Mouse (Mus musculus) embryonic facial prominence, embryonic 13.5 days (tissue): ENCODE measurements around the gene Ifit2. TPM values are rescaled to one million over a fixed set of nuclear protein-coding genes. Genes with fewer than 3 reads are reported as not detected.

Experiments
- ATAC-seq: fragments of 200-750 bp; cut with Nextera tagmentation; 2 replicates; pipeline ENCODE4 v1.8.0; 2017; ENCODE audit warnings: low read depth; ENCODE audit not compliant: insufficient number of reproducible peaks, insufficient read depth, low FRiP score, low TSS enrichment
- H3K27ac ChIP-seq: fragments of 300-500 bp; sonication (generic); 2 replicates; pipeline ENCODE4 v1.5.1; 2015; ENCODE audit warnings: moderate library complexity, mild to moderate bottlenecking, inconsistent platforms
- H3K27me3 ChIP-seq: fragments of 300-500 bp; sonication (generic); 2 replicates; pipeline ENCODE4 v1.6.1; 2015; ENCODE audit warnings: mild to moderate bottlenecking, inconsistent platforms
- H3K36me3 ChIP-seq: fragments of 300-500 bp; sonication (generic); 2 replicates; pipeline ENCODE4 v1.6.1; 2015; ENCODE audit warnings: mild to moderate bottlenecking, inconsistent platforms
- H3K4me1 ChIP-seq: fragments of 300-500 bp; sonication (generic); 2 replicates; pipeline ENCODE4 v1.6.1; 2015; ENCODE audit warnings: inconsistent platforms
- H3K4me2 ChIP-seq: fragments of 300-500 bp; sonication (generic); 2 replicates; pipeline ENCODE4 v1.6.1; 2015; ENCODE audit warnings: moderate library complexity, mild to moderate bottlenecking, inconsistent platforms
- H3K4me3 ChIP-seq: fragments of 300-500 bp; sonication (generic); 2 replicates; pipeline ENCODE4 v1.5.1; 2015; ENCODE audit warnings: mild to moderate bottlenecking, inconsistent platforms
- H3K9ac ChIP-seq: fragments of 300-500 bp; sonication (generic); 2 replicates; pipeline ENCODE4 v1.6.1; 2015; ENCODE audit warnings: mild to moderate bottlenecking, inconsistent platforms
- H3K9me3 ChIP-seq: fragments of 300-500 bp; sonication (generic); 2 replicates; pipeline ENCODE4 v1.6.1; 2016; ENCODE audit warnings: inconsistent platforms
- WGBS: fragments of 180-500 bp; shearing (Covaris S2); methylation state at CpG from one replicate; pipeline ENCODE4 v1.1.7; 2015; ENCODE audit warnings: mixed read lengths; 5-methylcytosine and 5-hydroxymethylcytosine counted together
- polyA plus RNA-seq: library from polyadenylated mRNA; unstranded; fragments of >200 nt; fragmentation: Nextera tagmentation; extraction: Ambion mirVana; gene quantifications from 2 replicates; pipeline ENCODE4 v1.2.1, GENCODE M21; 2015

Gene Ifit2
- polyA plus RNA-seq, 1 experiment from 2014 or later = 9.9 TPM

DNA sequence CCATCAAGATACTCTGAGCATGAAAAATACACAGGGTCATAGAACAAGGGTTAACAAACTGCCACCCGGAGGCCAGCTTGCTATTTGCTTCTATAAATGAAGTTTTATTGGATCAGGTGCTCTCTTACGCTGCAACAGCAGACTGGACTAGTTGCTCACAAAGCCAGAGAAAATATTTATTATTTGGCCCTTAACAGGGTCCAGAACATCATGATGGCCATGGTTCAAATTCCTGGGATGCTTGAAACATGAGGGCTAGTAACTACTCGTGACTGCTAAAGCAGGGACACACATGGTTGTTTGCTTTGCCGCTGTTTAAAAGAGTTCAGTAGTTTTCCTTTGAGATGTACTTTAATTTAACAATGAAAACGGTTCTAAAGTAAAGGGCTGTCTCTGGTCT is 1.5 kb downstream of the Ifit2 start:
- Histone ChIP-seq H3K9ac (no peak overlapping the region), H3K4me3 (peak overlapping the region; percentile 19), H3K27me3 (no peaks in the 10 kb centered on the region), H3K4me2 (peak overlapping the region; percentile 47), H3K4me1 (peaks cover 21% of the 10 kb centered on the region), H3K36me3 (no peaks in the 10 kb centered on the region), H3K9me3 (no peaks in the 10 kb centered on the region), H3K27ac (peak overlapping the region; percentile 3; the same call in 1 of the 2 replicates)
- 50% methylated on average over 5 of the region's 5 CpGs for WGBS
- ATAC-seq = no peak

DNA sequence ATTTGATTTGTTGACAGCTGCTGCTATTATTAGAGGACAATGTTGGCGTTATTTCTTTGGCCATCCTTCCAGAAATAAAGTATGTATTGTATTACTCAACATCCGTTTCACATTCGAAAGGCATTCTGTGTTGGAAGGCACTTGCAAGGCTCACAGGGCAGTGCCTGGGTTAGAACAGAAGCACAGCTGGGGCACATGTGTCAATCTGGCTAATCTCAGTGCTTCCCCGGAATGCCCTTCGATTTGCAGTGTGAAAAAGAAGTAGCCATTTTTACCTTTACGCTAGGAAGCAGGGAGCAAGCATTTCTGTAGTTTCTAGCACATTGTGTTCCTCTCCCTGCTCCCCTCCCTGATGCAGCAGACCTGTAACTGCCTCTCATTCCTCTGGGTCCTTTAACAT is 2.5 kb downstream of the Ifit2 start:
- peak overlapping the region; percentile 47 for H3K4me2 ChIP-seq
- H3K9ac ChIP-seq = no peak overlapping the region
- peaks cover 21% of the 10 kb centered on the region for H3K4me1 ChIP-seq
- ATAC-seq = no peak
- H3K4me3 ChIP-seq = no peak overlapping the region
- WGBS = 26% methylated on average over 6 of the region's 6 CpGs
- no peaks in the 10 kb centered on the region for H3K27me3 ChIP-seq
- no peaks in the 10 kb centered on the region for H3K9me3 ChIP-seq
- peak overlapping the region; percentile 3; the same call in 1 of the 2 replicates for H3K27ac ChIP-seq
- H3K36me3 ChIP-seq = no peaks in the 10 kb centered on the region

DNA sequence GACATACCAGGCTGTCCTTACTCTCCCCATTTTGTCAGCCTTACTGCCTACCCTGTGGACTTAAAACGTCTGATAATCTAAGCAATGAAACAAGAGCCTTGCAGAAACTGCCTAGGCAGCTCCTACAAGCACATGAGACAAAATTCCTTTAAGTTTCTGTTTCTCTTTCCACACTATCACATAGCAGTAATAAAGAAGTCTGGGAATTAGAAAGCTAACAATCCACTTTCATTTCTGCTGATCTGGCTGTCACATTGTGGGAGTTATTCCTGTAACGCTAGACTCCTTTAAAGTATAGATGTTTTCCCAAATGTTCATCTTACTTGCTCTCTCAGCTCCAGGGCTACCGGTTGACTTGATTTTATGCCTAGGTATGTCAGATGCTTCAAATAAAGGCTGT is 3.0 kb downstream of the Ifit2 start:
- Histone ChIP-seq H3K9ac (no peak overlapping the region), H3K4me1 (peaks cover 21% of the 10 kb centered on the region), H3K4me2 (peak overlapping the region; percentile 47), H3K27ac (peak overlapping the region; percentile 3; the same call in 1 of the 2 replicates), H3K36me3 (no peaks in the 10 kb centered on the region), H3K9me3 (no peaks in the 10 kb centered on the region), H3K27me3 (no peaks in the 10 kb centered on the region), H3K4me3 (no peak overlapping the region)
- 33% methylated on average over 3 of the region's 3 CpGs for WGBS
- ATAC-seq = no peak

DNA sequence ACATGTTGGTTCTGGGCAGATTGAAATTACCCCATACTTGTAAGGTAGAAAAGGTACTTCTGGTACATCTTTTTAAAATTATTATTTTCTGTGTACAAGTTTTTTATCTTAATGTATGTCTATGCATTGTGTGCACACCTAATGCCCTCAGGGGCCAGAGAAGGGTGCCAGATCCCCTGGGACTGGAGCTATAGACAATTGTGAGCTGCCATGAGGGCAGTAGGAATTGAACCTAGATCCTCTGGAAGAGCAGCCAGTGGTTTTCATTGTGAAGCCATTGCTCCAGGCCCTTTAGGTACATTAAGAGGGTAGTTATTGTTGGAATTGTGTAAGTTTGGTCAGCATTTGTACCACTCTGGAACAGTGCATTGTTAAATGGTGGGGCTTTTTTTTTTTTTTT is 3.6 kb downstream of the Ifit2 start:
- Histone ChIP-seq H3K27ac (no peak overlapping the region), H3K36me3 (no peaks in the 10 kb centered on the region), H3K4me3 (no peak overlapping the region), H3K9ac (no peak overlapping the region), H3K4me2 (no peak overlapping the region), H3K27me3 (no peaks in the 10 kb centered on the region), H3K4me1 (peaks cover 21% of the 10 kb centered on the region), H3K9me3 (no peaks in the 10 kb centered on the region)
- no peak for ATAC-seq

DNA sequence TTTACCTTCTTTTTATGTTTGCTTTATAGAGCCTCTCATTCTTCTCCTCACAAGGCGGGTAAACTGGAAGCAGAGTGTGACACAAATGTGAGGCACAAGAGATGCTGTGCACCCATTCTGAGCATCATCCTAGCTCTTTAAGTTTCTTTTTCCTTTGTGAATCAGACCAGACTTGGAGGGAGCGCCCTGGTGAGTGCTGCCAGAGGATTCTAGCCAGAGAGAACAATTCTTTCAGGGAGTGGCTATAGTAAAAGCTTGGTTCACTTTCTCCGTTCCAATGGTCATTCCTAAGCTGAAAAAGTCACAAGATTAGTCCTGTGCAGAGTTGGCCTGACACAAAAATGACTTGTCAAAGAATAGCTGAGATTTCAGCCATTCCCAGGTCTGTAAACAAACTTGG is 6.1 kb downstream of the Ifit2 start:
- Histone ChIP-seq H3K4me1 (peaks cover 20% of the 10 kb centered on the region), H3K27ac (no peak overlapping the region), H3K4me3 (no peak overlapping the region), H3K36me3 (no peaks in the 10 kb centered on the region), H3K27me3 (no peaks in the 10 kb centered on the region), H3K9me3 (no peaks in the 10 kb centered on the region), H3K9ac (no peak overlapping the region), H3K4me2 (no peak overlapping the region)
- no peak for ATAC-seq
- WGBS = 81% methylated on average over 3 of the region's 3 CpGs

DNA sequence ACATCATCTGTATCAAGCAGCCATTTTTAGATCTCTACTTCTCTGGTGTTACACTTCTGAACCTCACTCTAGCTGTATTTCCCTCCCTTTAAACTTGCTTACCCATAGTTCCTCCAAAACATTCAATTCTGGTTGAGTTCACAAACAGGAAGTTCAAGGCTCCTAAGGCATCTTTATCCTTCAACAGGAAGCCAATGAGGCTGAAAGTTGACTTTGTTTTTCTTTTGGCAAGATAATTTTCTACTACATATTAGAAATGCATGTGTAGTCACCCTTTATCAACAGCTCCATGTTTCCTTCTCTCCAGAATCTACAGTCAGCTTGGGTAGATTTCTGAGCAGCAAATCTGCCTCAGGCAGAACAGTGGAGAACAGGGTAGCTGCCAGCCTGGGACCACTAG is 12.1 kb downstream of the Ifit2 start:
- Histone ChIP-seq H3K4me1 (no peaks in the 10 kb centered on the region), H3K27me3 (no peaks in the 10 kb centered on the region), H3K27ac (no peak overlapping the region), H3K4me3 (no peak overlapping the region), H3K9me3 (no peaks in the 10 kb centered on the region), H3K36me3 (no peaks in the 10 kb centered on the region), H3K4me2 (no peak overlapping the region), H3K9ac (no peak overlapping the region)
- no peak for ATAC-seq

DNA sequence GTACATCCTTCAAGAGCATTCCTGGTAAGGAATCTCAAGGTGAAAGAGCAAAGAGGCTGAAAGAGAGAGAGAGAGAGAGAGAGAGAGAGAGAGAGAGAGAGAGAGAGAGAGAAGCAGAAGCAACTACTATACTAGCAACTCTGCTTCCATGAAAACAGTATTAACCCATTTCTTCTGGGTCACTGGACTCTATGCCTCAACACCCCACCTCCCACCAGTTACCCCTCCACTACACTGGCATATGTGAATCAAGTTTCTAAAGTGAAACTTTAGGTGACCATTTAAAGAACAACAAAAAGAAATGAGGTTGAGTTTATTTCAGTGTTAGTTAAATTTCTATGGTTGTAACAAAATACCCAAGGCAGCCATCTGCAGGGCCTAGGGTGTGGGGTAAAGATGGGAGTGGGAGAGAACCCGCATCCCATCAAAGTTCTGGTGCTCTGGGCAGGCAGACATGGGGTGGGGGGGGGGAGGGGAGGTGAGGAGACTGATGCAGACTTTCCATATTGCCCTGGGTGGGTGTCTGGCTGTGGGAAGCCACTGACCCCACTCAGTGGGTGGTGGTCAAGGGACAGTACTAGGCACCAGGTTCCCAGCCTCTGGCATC is 15.8 kb downstream of the Ifit2 start:
- Histone ChIP-seq H3K4me1 (no peaks in the 10 kb centered on the region; the same call in 1 of the 2 replicates), H3K9me3 (no peaks in the 10 kb centered on the region), H3K4me3 (no peak overlapping the region), H3K4me2 (no peak overlapping the region), H3K27ac (no peak overlapping the region), H3K27me3 (no peaks in the 10 kb centered on the region), H3K9ac (no peak overlapping the region), H3K36me3 (no peaks in the 10 kb centered on the region)
- 79% methylated on average over 1 of the region's 1 CpGs for WGBS
- ATAC-seq = no peak

DNA sequence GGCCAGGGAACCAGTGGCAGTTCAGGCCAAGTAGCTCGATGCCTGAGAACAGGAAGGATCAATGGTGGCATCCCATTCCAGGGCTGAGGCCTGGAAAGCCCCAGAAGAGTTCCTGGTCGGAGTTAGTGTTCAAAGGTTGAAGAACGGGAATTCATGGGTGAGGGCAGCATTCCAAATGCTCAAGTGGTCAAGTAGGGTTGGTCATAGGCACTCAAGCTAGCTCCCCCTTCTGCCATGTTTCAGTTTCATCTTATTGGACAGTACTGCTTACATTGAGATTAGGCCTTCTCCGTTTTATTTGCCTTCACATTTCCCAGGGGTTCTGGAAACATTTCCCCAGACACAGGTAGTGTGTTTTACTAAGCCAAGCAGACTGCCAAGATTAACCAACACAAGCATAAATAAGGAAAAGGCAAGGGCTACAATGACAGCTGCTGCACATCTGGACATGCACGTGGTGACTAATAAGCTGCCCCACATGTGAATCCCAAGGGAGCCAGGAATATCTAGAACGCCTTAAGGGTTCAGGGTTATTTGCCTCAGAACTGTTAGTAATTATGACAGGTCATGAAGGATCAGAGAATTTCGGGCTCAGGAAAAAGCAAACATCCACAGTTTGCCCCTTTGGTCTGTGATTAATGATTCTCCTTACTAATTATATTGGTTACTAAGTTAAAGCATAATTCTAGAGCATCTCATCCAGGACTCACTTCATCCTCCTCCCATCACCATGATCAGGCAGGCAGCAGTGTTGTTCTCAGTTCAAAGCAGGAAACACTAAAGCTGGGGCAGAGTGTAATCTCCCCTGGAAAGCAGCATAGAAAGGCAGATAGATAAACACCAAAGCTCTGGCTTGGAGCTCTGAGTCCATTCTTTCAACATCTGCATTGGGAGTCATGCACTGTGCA is 18.7 kb downstream of the Ifit2 start:
- ATAC-seq = no peak
- Histone ChIP-seq H3K4me3 (no peak overlapping the region), H3K27ac (no peak overlapping the region; the same call in 1 of the 2 replicates), H3K27me3 (no peaks in the 10 kb centered on the region), H3K4me1 (no peaks in the 10 kb centered on the region; the same call in 1 of the 2 replicates), H3K4me2 (no peak overlapping the region), H3K36me3 (peaks cover 10% of the 10 kb centered on the region), H3K9me3 (no peaks in the 10 kb centered on the region), H3K9ac (no peak overlapping the region)
- 53% methylated on average over 7 of the region's 7 CpGs for WGBS

DNA sequence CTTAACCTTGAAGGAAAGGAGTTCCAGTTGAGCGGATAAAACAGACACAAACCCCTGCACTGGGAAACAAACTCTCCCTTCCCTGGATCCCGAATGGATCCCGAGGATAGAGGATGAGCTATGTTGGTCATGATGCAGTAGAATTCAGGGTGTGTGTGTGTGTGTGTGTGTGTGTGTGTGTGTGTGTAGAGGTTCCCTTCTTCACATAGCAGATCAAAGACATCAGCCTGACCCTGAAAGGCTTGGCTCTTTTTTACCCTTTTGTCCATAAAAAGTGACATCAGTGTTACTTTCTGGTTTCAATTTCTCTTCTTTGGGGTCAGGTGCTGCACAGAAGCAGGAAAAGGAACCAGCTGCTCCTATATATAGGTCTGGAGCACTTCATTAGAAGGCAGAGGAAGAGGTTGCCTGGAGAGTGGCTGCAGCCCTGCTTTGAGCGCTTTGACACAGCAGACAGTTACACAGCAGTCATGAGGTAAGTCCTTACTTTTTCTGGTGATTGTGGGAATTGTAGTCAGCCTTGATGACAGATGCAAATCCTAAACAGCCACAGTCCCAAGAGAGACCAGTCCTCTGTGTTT is 19.5 kb downstream of the Ifit2 start:
- H3K4me1 ChIP-seq = no peaks in the 10 kb centered on the region; the same call in 1 of the 2 replicates

DNA sequence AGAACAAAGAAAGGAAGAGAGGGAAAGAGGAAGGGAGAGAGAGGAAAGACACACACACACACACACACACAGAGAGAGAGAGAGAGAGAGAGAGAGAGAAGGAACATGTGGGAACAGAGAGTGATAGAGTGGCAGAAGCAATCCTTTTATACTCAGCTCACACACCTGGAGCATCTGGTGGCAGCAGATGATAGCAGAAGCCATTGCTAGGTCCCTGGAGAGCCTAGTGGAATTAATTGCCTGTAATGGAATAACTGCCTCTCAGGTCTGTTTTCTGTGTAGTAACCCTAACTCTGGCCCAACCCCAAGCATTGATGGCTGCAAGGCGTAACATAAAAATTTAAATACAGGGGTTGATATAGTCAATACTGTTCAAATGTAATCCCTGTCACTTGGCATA is 20.6 kb downstream of the Ifit2 start:
- Histone ChIP-seq H3K27me3 (no peaks in the 10 kb centered on the region), H3K4me3 (no peak overlapping the region), H3K36me3 (peaks cover 12% of the 10 kb centered on the region), H3K4me2 (no peak overlapping the region), H3K9ac (no peak overlapping the region), H3K27ac (no peak overlapping the region), H3K9me3 (no peaks in the 10 kb centered on the region), H3K4me1 (no peaks in the 10 kb centered on the region; the same call in 1 of the 2 replicates)
- WGBS = 82% methylated on average over 1 of the region's 1 CpGs
- ATAC-seq = no peak

More for the DNA sequence above, 19.5 kb downstream of the Ifit2 start:
- no peak overlapping the region for H3K4me3 ChIP-seq
- H3K36me3 ChIP-seq = peaks cover 12% of the 10 kb centered on the region
- 69% methylated on average over 4 of the region's 4 CpGs for WGBS
- H3K4me2 ChIP-seq = no peak overlapping the region
- H3K9me3 ChIP-seq = no peaks in the 10 kb centered on the region
- no peak overlapping the region for H3K9ac ChIP-seq
- no peak overlapping the region; the same call in 1 of the 2 replicates for H3K27ac ChIP-seq
- ATAC-seq = no peak
- no peaks in the 10 kb centered on the region for H3K27me3 ChIP-seq

DNA sequence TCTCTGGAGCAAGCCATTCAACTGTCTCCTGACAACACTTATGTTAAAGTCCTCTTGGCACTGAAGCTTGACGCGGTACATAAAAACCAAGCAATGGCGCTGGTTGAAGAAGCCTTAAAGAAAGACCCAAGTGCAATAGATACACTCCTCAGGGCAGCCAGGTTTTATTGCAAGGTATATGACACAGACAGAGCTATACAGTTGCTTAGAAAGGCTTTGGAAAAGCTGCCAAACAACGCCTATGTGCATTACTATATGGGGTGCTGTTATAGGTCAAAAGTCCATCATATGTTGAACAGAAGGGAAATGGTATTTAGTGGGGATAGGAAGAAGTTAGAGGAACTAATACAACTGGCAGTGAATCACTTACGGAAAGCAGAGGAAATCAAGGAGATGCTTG is 23.2 kb downstream of the Ifit2 start:
- no peaks in the 10 kb centered on the region; the same call in 1 of the 2 replicates for H3K4me1 ChIP-seq

More for the DNA sequence above, 23.2 kb downstream of the Ifit2 start:
- Histone ChIP-seq H3K9me3 (no peaks in the 10 kb centered on the region), H3K9ac (no peak overlapping the region), H3K27ac (no peak overlapping the region), H3K4me3 (no peak overlapping the region), H3K4me2 (no peak overlapping the region), H3K27me3 (no peaks in the 10 kb centered on the region), H3K36me3 (peaks cover 12% of the 10 kb centered on the region)
- no peak for ATAC-seq
- 91% methylated on average over 5 of the region's 5 CpGs for WGBS
